In the genomic region with DNA sequence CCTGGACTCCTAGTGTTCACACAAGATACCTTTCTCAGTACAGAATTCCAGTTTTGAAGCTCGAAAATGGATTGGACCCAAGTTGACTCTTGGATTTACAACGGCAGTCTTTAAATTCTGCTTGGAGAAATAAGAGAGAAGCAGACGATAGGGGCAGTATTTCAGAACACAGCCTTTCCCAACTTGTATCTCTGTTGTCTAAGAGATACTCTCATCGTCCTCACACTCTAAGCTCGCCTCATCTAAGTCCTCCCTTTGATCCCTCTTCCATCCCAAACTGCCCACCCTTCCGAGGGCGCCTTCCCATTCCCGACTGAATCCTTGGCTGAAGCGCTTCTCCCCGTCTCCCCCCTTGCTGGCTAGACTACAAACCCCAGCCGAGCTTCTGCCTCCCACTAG, we compare ENCODE assay signal across 8 mouse cellular contexts. TPM values are rescaled to one million over a fixed set of nuclear protein-coding genes. Genes with fewer than 3 reads are reported as not detected.
DNase-seq lines count a peak whose midpoint lies in the region; ATAC-seq and TF ChIP-seq lines count a peak whose summit lies in the region.

No protein-coding gene starts in this region.

- H3K27ac ChIP-seq in heart, embryonic 13.5 days (replicated peaks), result peak overlapping the region; percentile 90

- peak overlapping the region; percentile 65 for H3K4me3 ChIP-seq in heart, embryonic 13.5 days
- H3K4me3 ChIP-seq in G1E (ENCODE audit: low read depth, low read length), result peak overlapping the region; percentile 74

- H3K4me1 ChIP-seq in heart, embryonic 13.5 days, result peaks cover 12% of the 10 kb centered on the region
- peaks cover 19% of the 10 kb centered on the region for H3K4me1 ChIP-seq in G1E (ENCODE audit: insufficient read depth, low read depth, low read length)

- intact Hi-C loops in heart, postnatal 10 days (cut with DNase I), result loop anchor here (5.0 to 10.0 kb wide), 2 partner anchors 132 to 491 kb away; partner anchors contain the start of gene Phf8

- H3K27me3 ChIP-seq in heart, embryonic 13.5 days (replicated peaks), result peaks cover 35% of the 10 kb centered on the region; the same call in 1 of the 2 replicates
- no peaks in the 10 kb centered on the region for H3K27me3 ChIP-seq in G1E (ENCODE audit: insufficient read depth, low read length)

- no peaks in the 10 kb centered on the region for H3K9me3 ChIP-seq in heart, embryonic 13.5 days
- no peaks in the 10 kb centered on the region for H3K9me3 ChIP-seq in G1E (replicated peaks)

- H3K36me3 ChIP-seq in heart, embryonic 13.5 days, result peaks cover 4% of the 10 kb centered on the region; the same call in 1 of the 2 replicates
- peaks cover 14% of the 10 kb centered on the region for H3K36me3 ChIP-seq in G1E (replicated peaks)

- H3K4me2 ChIP-seq in heart, embryonic 13.5 days, result peak overlapping the region; percentile 73

- 10% methylated on average over 11 of the region's 11 CpGs for WGBS in heart, embryonic 13.5 days

- peak overlapping the region; percentile 83 for H3K9ac ChIP-seq in heart, embryonic 13.5 days

- no peak for TF ChIP-seq CTCF in G1E (IDR thresholded peaks at IDR 0.05; ENCODE audit: low read depth, low read length)

- DNase-seq in heart, postnatal 10 days, result no peak
- DNase-seq in G1E (ENCODE audit: low spot score), result no peak
- DNase-seq in T-cell, adult 2 months (ENCODE audit: low spot score), result no peak
- DNase-seq in layer of hippocampus, adult 18-20 months (ENCODE audit: low spot score in 2 of 2), result no peak
- no peak for DNase-seq in cerebellum, postnatal 4 days (ENCODE audit: low spot score in 2 of 2)

- ATAC-seq in heart, embryonic 13.5 days (ENCODE audit: extremely low read depth, insufficient number of reproducible peaks, low FRiP score, low TSS enrichment), result no peak
- ATAC-seq in G1E (ENCODE audit: extremely low read depth, insufficient number of reproducible peaks, low FRiP score, poor library complexity, severe bottlenecking), result no peak
- peak; percentile 4; the same call in 1 of the 2 replicates for ATAC-seq in granulocyte monocyte progenitor cell, adult 5-6 weeks (replicated peaks; ENCODE audit: poor library complexity, severe bottlenecking)
- peak; percentile 27; the same call in 1 of the 2 replicates for ATAC-seq in megakaryocyte progenitor cell, adult 5-6 weeks (replicated peaks; ENCODE audit: poor library complexity)

RNA-seq across cellular contexts. Expression of gene Ribc1, which starts 0.3 kb away (rescaled TPM):
- polyA plus RNA-seq in heart, embryonic 13.5 days (2015; fragmentation: Nextera tagmentation; extraction: Ambion mirVana), result 2.0 and 2.3 TPM in 2 replicates
- under 1 TPM; 0.40 to 0.45 TPM for total RNA-seq in heart, postnatal 10 days (2021)
- total RNA-seq in G1E (2014; fragmentation: Nextera tagmentation) (8.6 and 10.7 TPM in 2 replicates), G1E (2017) (3.7 and 4.0 TPM in 2 replicates)
- 1.8 and 2.1 TPM in 2 replicates for polyA plus RNA-seq in G1E (2012)
- 0.64 and 2.5 TPM in 2 replicates for total RNA-seq in granulocyte monocyte progenitor cell, adult 5-6 weeks (2014; fragmentation: Nextera tagmentation)
- 2.8 and 3.2 TPM in 2 replicates for total RNA-seq in granulocyte monocyte progenitor cell, adult 5-6 weeks (2017)
- 1.6 and 2.9 TPM in 2 replicates for total RNA-seq in megakaryocyte progenitor cell, adult 5-6 weeks (2015)
- total RNA-seq in megakaryocyte progenitor cell, adult 5-6 weeks (2017), result 3.0 and 3.3 TPM in 2 replicates
- total RNA-seq in layer of hippocampus, adult 18-20 months (2021), result not detected

RNA-seq across cellular contexts. Expression of gene Smc1a, which starts 0.5 kb away (rescaled TPM):
- 65.6 and 69.5 TPM in 2 replicates for polyA plus RNA-seq in heart, embryonic 13.5 days (2015; fragmentation: Nextera tagmentation; extraction: Ambion mirVana)
- 10 to 100 TPM; 40.3 to 42.1 TPM for total RNA-seq in heart, postnatal 10 days (2021)
- total RNA-seq in G1E (2014; fragmentation: Nextera tagmentation), result 150 and 164 TPM in 2 replicates
- 138 and 179 TPM in 2 replicates for total RNA-seq in G1E (2017)
- polyA plus RNA-seq in G1E (2012), result 14.0 and 17.2 TPM in 2 replicates
- 122 and 129 TPM in 2 replicates for total RNA-seq in granulocyte monocyte progenitor cell, adult 5-6 weeks (2014; fragmentation: Nextera tagmentation)
- total RNA-seq in granulocyte monocyte progenitor cell, adult 5-6 weeks (2017), result 246 and 271 TPM in 2 replicates
- total RNA-seq in megakaryocyte progenitor cell, adult 5-6 weeks (2015), result 121 and 125 TPM in 2 replicates
- total RNA-seq in megakaryocyte progenitor cell, adult 5-6 weeks (2017), result 264 and 317 TPM in 2 replicates
- 10 to 100 TPM; 49.4 to 49.9 TPM for total RNA-seq in layer of hippocampus, adult 18-20 months (2021)

RNA-seq across cellular contexts. Expression of gene Hsd17b10, which starts 14.1 kb away (rescaled TPM):
- polyA plus RNA-seq in heart, embryonic 13.5 days (2015; fragmentation: Nextera tagmentation; extraction: Ambion mirVana), result 165 and 195 TPM in 2 replicates
- 100 to 1,000 TPM; 160 to 166 TPM for total RNA-seq in heart, postnatal 10 days (2021)
- total RNA-seq in G1E (2014; fragmentation: Nextera tagmentation), result 54.9 and 64.0 TPM in 2 replicates
- total RNA-seq in G1E (2017), result 67.0 and 70.4 TPM in 2 replicates
- polyA plus RNA-seq in G1E (2012), result 25.7 and 26.0 TPM in 2 replicates
- 84.8 and 106 TPM in 2 replicates for total RNA-seq in granulocyte monocyte progenitor cell, adult 5-6 weeks (2014; fragmentation: Nextera tagmentation)
- total RNA-seq in granulocyte monocyte progenitor cell, adult 5-6 weeks (2017), result 89.3 and 103 TPM in 2 replicates
- 110 and 139 TPM in 2 replicates for total RNA-seq in megakaryocyte progenitor cell, adult 5-6 weeks (2015)
- 76.0 and 85.4 TPM in 2 replicates for total RNA-seq in megakaryocyte progenitor cell, adult 5-6 weeks (2017)
- 10 to 100 TPM; 48.6 to 49.5 TPM for total RNA-seq in layer of hippocampus, adult 18-20 months (2021)

Comparison
In these comparisons a context has a peak if more than half of its experiments do, and no peak if none do; other contexts are left out.
1. ATAC-seq: peak in granulocyte monocyte progenitor cell, adult 5-6 weeks (single experiment) and megakaryocyte progenitor cell, adult 5-6 weeks (single experiment); none in heart, embryonic 13.5 days (single experiment) and G1E (single experiment).